Mouse (Mus musculus): ENCODE measurements around the gene Efnb2.

The Efnb2 gene

GRCm38 (mm10) chr8:8613844-8614243, 47.2 kb downstream of the Efnb2 start:
- no peak for DNase-seq (ENCODE audit: low read depth, low spot score)

- DNase-seq (ENCODE audit: low read depth, low spot score), result no peak
Measured at GRCm38 (mm10) chr8:8611928-8612327, 49.1 kb downstream of the Efnb2 start.

GRCm38 (mm10) chr8:8609791-8610190, 51.3 kb downstream of the Efnb2 start:
- no peak for DNase-seq (ENCODE audit: low read depth, low spot score)

- DNase-seq (ENCODE audit: low read depth, low spot score), result no peak
Measured at GRCm38 (mm10) chr8:8609141-8609540, 51.9 kb downstream of the Efnb2 start.

- DNase-seq (ENCODE audit: low read depth, low spot score), result no peak
Measured at GRCm38 (mm10) chr8:8605621-8606020, 55.4 kb downstream of the Efnb2 start.

- DNase-seq (ENCODE audit: low read depth, low spot score), result no peak
Measured at GRCm38 (mm10) chr8:8603875-8604274, 57.2 kb downstream of the Efnb2 start.

- no peak for DNase-seq (ENCODE audit: low read depth, low spot score)
Measured at GRCm38 (mm10) chr8:8602616-8603461, 58.2 kb downstream of the Efnb2 start.

GRCm38 (mm10) chr8:8599931-8600330, 61.1 kb downstream of the Efnb2 start:
- DNase-seq (ENCODE audit: low read depth, low spot score), result no peak

- no peak for DNase-seq (ENCODE audit: low read depth, low spot score)
Measured at GRCm38 (mm10) chr8:8597434-8597833, 63.6 kb downstream of the Efnb2 start.

- no peak for DNase-seq (ENCODE audit: low read depth, low spot score)
Measured at GRCm38 (mm10) chr8:8595831-8596611, 65.0 kb downstream of the Efnb2 start.

GRCm38 (mm10) chr8:8593812-8594211, 67.2 kb downstream of the Efnb2 start:
- DNase-seq (ENCODE audit: low read depth, low spot score), result no peak

GRCm38 (mm10) chr8:8593371-8593770, 67.7 kb downstream of the Efnb2 start:
- DNase-seq (ENCODE audit: low read depth, low spot score), result no peak

- DNase-seq (ENCODE audit: low read depth, low spot score), result no peak
Measured at GRCm38 (mm10) chr8:8592331-8592730, 68.7 kb downstream of the Efnb2 start.

GRCm38 (mm10) chr8:8583981-8584377, 77.1 kb downstream of the Efnb2 start:
- DNase-seq (ENCODE audit: low read depth, low spot score), result no peak

- DNase-seq (ENCODE audit: low read depth, low spot score), result no peak
Measured at GRCm38 (mm10) chr8:8583290-8583980, 77.6 kb downstream of the Efnb2 start.

GRCm38 (mm10) chr8:8577770-8578303, 83.2 kb downstream of the Efnb2 start:
- no peak for DNase-seq (ENCODE audit: low read depth, low spot score)

GRCm38 (mm10) chr8:8576833-8577232, 84.2 kb downstream of the Efnb2 start:
- DNase-seq (ENCODE audit: low read depth, low spot score), result no peak

GRCm38 (mm10) chr8:8576286-8576685, 84.8 kb downstream of the Efnb2 start:
- no peak for DNase-seq (ENCODE audit: low read depth, low spot score)

- DNase-seq (ENCODE audit: low read depth, low spot score), result no peak
Measured at GRCm38 (mm10) chr8:8574521-8575499, 86.2 kb downstream of the Efnb2 start.

- DNase-seq (ENCODE audit: low read depth, low spot score), result no peak
Measured at GRCm38 (mm10) chr8:8572272-8572671, 88.8 kb downstream of the Efnb2 start.

All from skeletal muscle tissue, adult 2 months (tissue).